Comparison of ENCODE assay signal across 13 mouse cellular contexts in genomic region chr8:118848021-118848420, GRCm38 (mm10).
"Had no signal": no experiment of that assay in that cellular context is flagged by ENCODE, and none has a peak within 500 bp of the region (broad histone marks: within the 10 kb centered on the region; RNA-seq: fewer than 3 reads in every experiment).

No protein-coding gene starts in this region.

- H3K4me1 ChIP-seq: intestine, embryonic 15.5 days had no signal

- H3K9me3 ChIP-seq: intestine, embryonic 15.5 days; limb, embryonic 13.5 days; midbrain, embryonic 13.5 days had no signal

- H3K4me3 ChIP-seq: intestine, embryonic 15.5 days; limb, embryonic 13.5 days; midbrain, embryonic 13.5 days; myocyte had no signal

- ATAC-seq: intestine, embryonic 15.5 days; midbrain, embryonic 13.5 days had no signal

- H3K36me3 ChIP-seq: intestine, embryonic 15.5 days; limb, embryonic 13.5 days; midbrain, embryonic 13.5 days had no signal

- H3K27ac ChIP-seq: intestine, embryonic 15.5 days; limb, embryonic 13.5 days; liver, embryonic 14.5 days; midbrain, embryonic 13.5 days had no signal

- H3K9ac ChIP-seq: intestine, embryonic 15.5 days; limb, embryonic 13.5 days; liver, embryonic 14.5 days; midbrain, embryonic 13.5 days had no signal

- H3K4me2 ChIP-seq: intestine, embryonic 15.5 days; limb, embryonic 13.5 days; midbrain, embryonic 13.5 days had no signal

- DNase-seq: layer of hippocampus, postnatal 36 days; left cerebral cortex, postnatal 4 days; lung, adult 18-20 months; retina, postnatal 1 day; right cerebral cortex, postnatal 4 days; spleen, adult 18-20 months; thymus, adult 18-20 months; thymus, postnatal 14 days had no signal

- H3K27me3 ChIP-seq: intestine, embryonic 15.5 days; limb, embryonic 13.5 days; midbrain, embryonic 13.5 days had no signal
